Mouse (Mus musculus) cortical plate, adult 2 months (tissue): ENCODE results near the gene Hoxb7.

Experiments used
- CTCF ChIP-seq: fragments of 200-500 bp; IDR thresholded peaks from 2 replicates; pipeline ENCODE4 v1.5.1; 2011; ENCODE audit warnings: mild to moderate bottlenecking, control low read depth, low read length; ENCODE audit not compliant: insufficient read depth; ENCODE audit errors: extremely low read depth
- POLR2A ChIP-seq: fragments of 200-500 bp; IDR thresholded peaks from 2 replicates; pipeline ENCODE4 v1.6.1; 2011; ENCODE audit warnings: mild to moderate bottlenecking, low read length, control low read depth; ENCODE audit not compliant: insufficient read depth; ENCODE audit errors: extremely low read depth

GRCm38 (mm10) chr11:96284041-96284749, 2.2 kb upstream of the Hoxb7 start:
- TF ChIP-seq POLR2A (no peak), CTCF (no peak)
